7 mouse cellular contexts compared by ENCODE assay signal in genomic region chr10:75475139-75475850, GRCm38 (mm10). TPM values are rescaled to one million over a fixed set of nuclear protein-coding genes. Genes with fewer than 3 reads are reported as not detected.
A peak's percentile ranks its signal among the peaks of the same experiment; 100 is the strongest.
DNase-seq lines count a peak whose midpoint lies in the region; ATAC-seq lines count a peak whose summit lies in the region.
"Not testable (repeated sequence)": the region's sequence is repeated elsewhere in the genome, so short reads cannot be mapped to it uniquely, and the experiment has no call there.

No protein-coding gene starts in this region.

- H3K27ac ChIP-seq in embryonic facial prominence, embryonic 14.5 days (replicated peaks; ENCODE audit: low read depth, low read length); heart, embryonic 13.5 days (replicated peaks): not testable (repeated sequence)
- H3K27ac ChIP-seq in forebrain, embryonic 16.5 days (ENCODE audit: low read length), result peak overlapping the region; percentile 60; the same call in 1 of the 2 replicates
- 0 out of 2 replicates have a peak overlapping the region, but pooled peaks have one; percentile 32 for H3K27ac ChIP-seq in kidney, embryonic 15.5 days
- peak overlapping the region; percentile 56 for H3K27ac ChIP-seq in liver, embryonic 11.5 days (ENCODE audit: low read depth, low read length)
- peak overlapping the region; percentile 76 for H3K27ac ChIP-seq in liver, embryonic 15.5 days (replicated peaks)

- H3K9me3 ChIP-seq in embryonic facial prominence, embryonic 14.5 days (ENCODE audit: control insufficient read depth, low read length); forebrain, embryonic 16.5 days (ENCODE audit: control insufficient read depth, low read length); heart, embryonic 13.5 days; kidney, embryonic 15.5 days (replicated peaks); liver, embryonic 11.5 days (ENCODE audit: control insufficient read depth, low read length); liver, embryonic 15.5 days (replicated peaks): not testable (repeated sequence)

- H3K36me3 ChIP-seq in embryonic facial prominence, embryonic 14.5 days (ENCODE audit: control insufficient read depth, insufficient read depth, low read length); forebrain, embryonic 16.5 days (ENCODE audit: control insufficient read depth, insufficient read depth); heart, embryonic 13.5 days; kidney, embryonic 15.5 days; liver, embryonic 11.5 days (ENCODE audit: control insufficient read depth, insufficient read depth, low read length); liver, embryonic 15.5 days (replicated peaks): not testable (repeated sequence)

- not testable (repeated sequence) for H3K4me3 ChIP-seq in embryonic facial prominence, embryonic 14.5 days (ENCODE audit: low read depth, low read length); forebrain, embryonic 16.5 days (replicated peaks; ENCODE audit: low read length); heart, embryonic 13.5 days; kidney, embryonic 15.5 days (replicated peaks); liver, embryonic 11.5 days (ENCODE audit: low read depth, low read length); liver, embryonic 15.5 days (replicated peaks)

- not testable (repeated sequence) for H3K9ac ChIP-seq in embryonic facial prominence, embryonic 14.5 days (ENCODE audit: low read depth, low read length); forebrain, embryonic 16.5 days (replicated peaks; ENCODE audit: low read depth, low read length); kidney, embryonic 15.5 days; liver, embryonic 11.5 days (ENCODE audit: low read depth, low read length); liver, embryonic 15.5 days
- H3K9ac ChIP-seq in heart, embryonic 13.5 days, result peak overlapping the region; percentile 40; the same call in 1 of the 2 replicates

- ATAC-seq in embryonic facial prominence, embryonic 14.5 days (ENCODE audit: low read depth), result 0 out of 2 replicates have a peak, but pooled peaks have one; percentile 22
- peak; percentile 79 for ATAC-seq in forebrain, embryonic 16.5 days
- not testable (repeated sequence) for ATAC-seq in heart, embryonic 13.5 days (ENCODE audit: extremely low read depth, insufficient number of reproducible peaks, low FRiP score, low TSS enrichment); liver, embryonic 11.5 days (replicated peaks; ENCODE audit: low FRiP score)
- 0 out of 2 replicates have a peak, but pooled peaks have one; percentile 36 for ATAC-seq in kidney, embryonic 15.5 days (replicated peaks; ENCODE audit: low FRiP score)
- peak; percentile 87 for ATAC-seq in liver, embryonic 15.5 days (ENCODE audit: insufficient read depth)

- not testable (repeated sequence) for DNase-seq in embryonic facial prominence, embryonic 14.5 days (ENCODE audit: low spot score); liver, embryonic 11.5 days (ENCODE audit: low spot score)
- DNase-seq in yolk sac, embryonic 10.5 days (ENCODE audit: low spot score), result peak; percentile 36

- 24% methylated on average over 4 of the region's 6 CpGs for WGBS in embryonic facial prominence, embryonic 14.5 days
- 20% methylated on average over 4 of the region's 6 CpGs for WGBS in forebrain, embryonic 16.5 days
- 38% methylated on average over 5 of the region's 6 CpGs for WGBS in heart, embryonic 13.5 days
- 49% methylated on average over 5 of the region's 6 CpGs for WGBS in kidney, embryonic 15.5 days
- WGBS in liver, embryonic 11.5 days, result 43% methylated on average over 3 of the region's 6 CpGs
- 48% methylated on average over 5 of the region's 6 CpGs for WGBS in liver, embryonic 15.5 days (ENCODE audit: insufficient replicate concordance)

- not testable (repeated sequence) for H3K4me1 ChIP-seq in embryonic facial prominence, embryonic 14.5 days (ENCODE audit: control insufficient read depth, insufficient read depth, low read length); forebrain, embryonic 16.5 days (replicated peaks; ENCODE audit: control insufficient read depth, insufficient read depth, low read length); heart, embryonic 13.5 days; liver, embryonic 11.5 days (replicated peaks; ENCODE audit: control insufficient read depth, insufficient read depth, low read length)
- H3K4me1 ChIP-seq in kidney, embryonic 15.5 days, result peaks cover 16% of the 10 kb centered on the region
- H3K4me1 ChIP-seq in liver, embryonic 15.5 days (replicated peaks), result peaks cover 12% of the 10 kb centered on the region

- H3K4me2 ChIP-seq in embryonic facial prominence, embryonic 14.5 days (ENCODE audit: low read depth, low read length); forebrain, embryonic 16.5 days (ENCODE audit: low read length); heart, embryonic 13.5 days; kidney, embryonic 15.5 days; liver, embryonic 11.5 days; liver, embryonic 15.5 days: not testable (repeated sequence)

- not testable (repeated sequence) for H3K27me3 ChIP-seq in embryonic facial prominence, embryonic 14.5 days (replicated peaks; ENCODE audit: control insufficient read depth, insufficient read depth, low read length); forebrain, embryonic 16.5 days (replicated peaks; ENCODE audit: control insufficient read depth, insufficient read depth, low read length); heart, embryonic 13.5 days (replicated peaks); kidney, embryonic 15.5 days; liver, embryonic 11.5 days (replicated peaks; ENCODE audit: control insufficient read depth, insufficient read depth, low read length); liver, embryonic 15.5 days

RNA-seq across cellular contexts. Expression of gene Snrpd3, which starts 42.1 kb away (rescaled TPM):
- polyA plus RNA-seq in embryonic facial prominence, embryonic 14.5 days (2014; fragmentation: Nextera tagmentation; extraction: Ambion mirVana), result 147 and 162 TPM in 2 replicates
- 135 and 147 TPM in 2 replicates for polyA plus RNA-seq in forebrain, embryonic 16.5 days (2015; fragmentation: Nextera tagmentation; extraction: Ambion mirVana)
- 96.6 and 101 TPM in 2 replicates for polyA plus RNA-seq in heart, embryonic 13.5 days (2015; fragmentation: Nextera tagmentation; extraction: Ambion mirVana)
- 175 and 183 TPM in 2 replicates for polyA plus RNA-seq in kidney, embryonic 15.5 days (2015; fragmentation: Nextera tagmentation; extraction: Ambion mirVana)
- polyA plus RNA-seq in liver, embryonic 11.5 days (2014; fragmentation: Nextera tagmentation; extraction: Ambion mirVana), result 272 and 328 TPM in 2 replicates
- 65.7 and 68.7 TPM in 2 replicates for polyA plus RNA-seq in liver, embryonic 15.5 days (2015; fragmentation: Nextera tagmentation; extraction: Ambion mirVana)

RNA-seq across cellular contexts. Expression of gene Gucd1, which starts 42.5 kb away (rescaled TPM):
- polyA plus RNA-seq in embryonic facial prominence, embryonic 14.5 days (2014; fragmentation: Nextera tagmentation; extraction: Ambion mirVana), result 32.9 and 35.8 TPM in 2 replicates
- polyA plus RNA-seq in forebrain, embryonic 16.5 days (2015; fragmentation: Nextera tagmentation; extraction: Ambion mirVana), result 17.3 and 22.2 TPM in 2 replicates
- 22.4 and 25.4 TPM in 2 replicates for polyA plus RNA-seq in heart, embryonic 13.5 days (2015; fragmentation: Nextera tagmentation; extraction: Ambion mirVana)
- polyA plus RNA-seq in kidney, embryonic 15.5 days (2015; fragmentation: Nextera tagmentation; extraction: Ambion mirVana), result 44.2 and 46.0 TPM in 2 replicates
- polyA plus RNA-seq in liver, embryonic 11.5 days (2014; fragmentation: Nextera tagmentation; extraction: Ambion mirVana), result 44.5 and 48.8 TPM in 2 replicates
- polyA plus RNA-seq in liver, embryonic 15.5 days (2015; fragmentation: Nextera tagmentation; extraction: Ambion mirVana), result 62.1 and 74.6 TPM in 2 replicates
